Mouse (Mus musculus) hematopoietic stem cell, adult 5-6 weeks (primary cell): Measurements from ENCODE around the gene Ccdc107. TPM values are rescaled to one million over a fixed set of nuclear protein-coding genes. Genes with fewer than 3 reads are reported as not detected.

Experiments used
- ATAC-seq, 2 experiments: fragments of 125-278 bp in 1 of 2; replicated peaks in 1 of 2; 2 replicates each; pipeline ENCODE4 v1.8.0; 2016 to 2017; ENCODE audit warnings: inconsistent platforms in 2 of 2, mild to moderate bottlenecking in 2 of 2, moderate number of reproducible peaks in 2 of 2, low read depth in 1 of 2, moderate TSS enrichment in 1 of 2; ENCODE audit not compliant: low FRiP score in 2 of 2, poor library complexity in 2 of 2, severe bottlenecking in 2 of 2, insufficient read depth in 1 of 2, low TSS enrichment in 1 of 2
- total RNA-seq: library from RNA; stranded (forward); fragments of 172-1452, 232-1000 nt; gene quantifications from 2 replicates; pipeline ENCODE4 v1.2.3, GENCODE M21; 2017

Gene Ccdc107
- 45.7 and 55.6 TPM in 2 replicates for total RNA-seq

DNA sequence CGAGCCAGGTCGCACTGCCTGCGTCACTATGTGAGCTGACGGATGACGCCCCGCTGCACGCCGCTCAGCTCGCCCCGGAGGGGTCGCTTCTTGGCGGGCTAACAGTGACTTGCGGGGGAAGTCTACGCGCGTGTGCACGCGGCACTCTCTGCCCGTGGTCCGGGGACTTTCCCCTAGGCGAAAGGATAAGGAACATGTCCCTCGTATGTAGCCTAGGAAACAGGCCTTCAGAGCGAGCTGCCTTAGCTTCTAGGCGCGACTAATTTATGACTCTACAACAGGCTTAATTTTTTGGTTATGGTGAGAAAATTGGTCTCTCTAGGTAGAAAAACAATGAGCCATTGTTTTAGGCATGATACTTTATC is at the start of gene Ccdc107:
TSS of gene Ccdc107 (plus strand) at position 80 of the 365 bp plus-strand sequence.
- ATAC-seq: peak; percentile 93 to 95

DNA sequence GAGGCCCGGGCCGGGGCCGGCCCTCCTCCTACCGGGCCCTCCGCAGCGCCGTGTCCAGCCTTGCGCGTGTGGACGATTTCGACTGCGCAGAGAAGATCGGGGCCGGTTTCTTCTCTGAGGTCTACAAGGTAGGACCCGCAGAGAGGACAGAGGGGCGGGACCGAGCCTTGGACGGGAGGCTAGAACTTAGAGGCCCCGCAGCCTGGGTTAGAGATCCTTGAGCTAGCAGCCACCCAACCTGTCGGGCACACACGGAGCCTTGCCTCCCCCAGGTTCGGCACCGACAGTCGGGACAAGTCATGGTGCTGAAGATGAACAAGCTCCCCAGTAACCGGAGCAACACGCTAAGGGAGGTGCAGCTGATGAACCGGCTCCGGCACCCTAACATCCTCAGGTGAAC is 49.2 kb upstream of the Ccdc107 start:
- ATAC-seq: no peak

DNA sequence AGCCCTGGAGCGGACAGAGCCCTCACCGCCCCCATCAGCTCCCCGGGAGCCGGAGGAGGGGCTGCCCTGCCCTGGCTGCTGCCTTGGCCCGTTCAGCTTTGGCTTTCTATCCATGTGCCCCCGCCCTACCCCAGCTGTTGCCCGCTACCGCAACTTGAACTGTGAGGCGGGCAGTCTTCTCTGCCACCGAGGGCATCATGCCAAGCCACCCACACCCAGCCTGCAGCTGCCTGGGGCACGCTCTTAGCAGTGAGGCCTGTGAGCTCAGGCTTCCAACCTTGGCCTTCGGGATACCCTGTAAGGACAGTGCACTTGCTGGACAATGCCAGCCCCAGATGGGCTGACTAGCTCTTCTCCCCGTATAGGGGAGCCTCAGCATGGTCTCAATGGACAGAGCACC is 45.4 kb upstream of the Ccdc107 start:
- ATAC-seq: no peak

DNA sequence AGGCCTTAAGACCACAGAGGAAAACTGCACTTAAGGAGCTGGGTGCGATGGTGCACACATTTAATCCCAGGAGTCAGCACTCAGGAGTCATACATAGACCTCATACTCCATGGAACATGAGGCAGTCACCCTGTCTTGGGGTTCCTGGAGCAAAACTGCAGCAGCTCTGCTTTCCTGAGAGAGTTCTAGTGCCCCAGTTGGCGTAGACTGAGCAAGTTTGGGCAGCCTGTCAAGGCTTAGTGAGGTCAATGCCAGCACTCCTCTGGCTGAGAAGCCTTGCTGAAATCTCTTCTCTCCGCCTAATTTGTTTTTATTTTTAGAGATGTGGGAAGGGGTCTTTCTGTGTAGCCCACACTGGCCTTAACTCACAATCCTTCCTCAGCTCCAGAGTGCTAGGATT is 44.1 kb upstream of the Ccdc107 start:
- ATAC-seq: no peak

DNA sequence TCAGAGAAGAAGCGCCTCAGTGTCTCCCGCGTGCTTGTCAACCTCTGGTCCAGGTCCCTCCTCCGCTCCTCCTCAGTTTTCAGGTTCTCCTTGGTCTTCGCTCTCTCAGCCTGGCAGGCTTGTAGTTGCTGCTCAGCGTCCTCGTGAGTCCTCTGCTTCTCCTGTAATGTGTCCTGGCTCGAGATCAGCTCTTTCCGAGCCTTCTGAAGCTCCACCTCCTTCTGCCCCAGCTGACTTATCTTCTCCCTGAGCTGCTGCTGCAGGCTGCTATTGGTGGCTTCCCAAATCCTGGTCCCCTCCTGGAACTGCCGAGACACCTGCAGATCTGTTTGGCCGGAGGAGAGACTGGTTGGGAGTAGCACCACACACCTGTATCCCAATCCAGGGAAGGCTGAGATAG is 40.4 kb upstream of the Ccdc107 start:
- ATAC-seq: no peak

DNA sequence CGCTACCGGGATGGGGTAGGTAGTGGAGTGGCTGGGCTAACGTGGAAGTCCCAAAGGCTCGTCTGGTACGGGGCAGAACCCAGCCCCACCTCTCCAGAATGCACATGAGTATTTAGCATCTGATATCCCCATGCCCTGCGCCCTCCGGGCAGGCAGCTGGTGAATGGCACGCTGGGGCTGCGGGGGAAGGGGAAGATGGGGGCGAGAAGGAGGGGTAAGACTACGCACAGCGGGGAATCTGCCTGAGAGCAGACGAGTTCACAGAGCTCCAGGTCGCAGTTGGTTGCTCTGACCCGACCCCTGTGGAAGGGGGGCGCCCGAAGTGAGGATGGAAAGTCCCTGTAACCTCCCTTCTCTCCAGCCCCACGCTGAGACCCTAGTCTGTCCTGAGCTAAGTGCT is 39.3 kb upstream of the Ccdc107 start:
- ATAC-seq: no peak

DNA sequence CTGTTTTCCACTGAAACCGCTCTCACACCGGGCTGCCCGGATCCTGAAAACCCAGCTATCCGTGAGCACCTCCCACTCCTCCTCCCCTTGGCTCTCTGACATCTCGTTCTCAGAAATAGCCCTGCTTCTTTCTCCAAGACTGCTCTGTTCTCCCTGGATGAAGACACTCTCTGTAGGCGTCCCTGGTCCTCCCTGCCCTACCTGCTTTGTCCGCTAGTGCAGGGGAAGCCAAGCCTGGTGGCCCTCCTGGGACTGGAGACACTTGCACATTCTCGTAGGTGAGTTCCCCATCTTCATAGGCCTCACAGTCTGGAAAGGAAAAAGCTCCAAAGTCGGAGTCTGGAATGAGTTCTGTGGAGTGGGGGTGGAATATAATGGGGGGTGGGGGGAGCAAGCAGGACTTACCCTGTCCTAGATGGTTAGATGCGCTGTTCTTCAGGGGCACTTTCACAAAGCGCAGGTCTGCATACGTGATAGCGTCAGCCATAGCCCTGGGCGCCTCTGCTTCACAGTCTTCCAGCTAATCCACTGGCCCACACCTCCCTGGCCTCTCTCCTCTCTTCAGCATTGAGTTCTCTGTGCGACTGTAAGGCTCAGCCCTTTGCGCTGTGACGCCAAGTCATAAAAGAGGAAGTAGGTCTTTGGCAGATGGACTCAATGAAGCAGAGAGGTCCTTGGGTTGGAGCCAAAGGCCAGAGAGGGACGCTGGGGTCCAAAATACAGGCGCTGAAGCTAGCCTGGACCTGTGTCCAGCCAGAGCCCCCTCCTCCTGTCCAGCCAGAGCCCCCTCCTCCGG is 38.5 kb upstream of the Ccdc107 start, which contains the start of gene Cd72:
TSS of gene Cd72 (minus strand) at position 588 of the 796 bp plus-strand sequence.
- ATAC-seq: peak; percentile 74 to 79

DNA sequence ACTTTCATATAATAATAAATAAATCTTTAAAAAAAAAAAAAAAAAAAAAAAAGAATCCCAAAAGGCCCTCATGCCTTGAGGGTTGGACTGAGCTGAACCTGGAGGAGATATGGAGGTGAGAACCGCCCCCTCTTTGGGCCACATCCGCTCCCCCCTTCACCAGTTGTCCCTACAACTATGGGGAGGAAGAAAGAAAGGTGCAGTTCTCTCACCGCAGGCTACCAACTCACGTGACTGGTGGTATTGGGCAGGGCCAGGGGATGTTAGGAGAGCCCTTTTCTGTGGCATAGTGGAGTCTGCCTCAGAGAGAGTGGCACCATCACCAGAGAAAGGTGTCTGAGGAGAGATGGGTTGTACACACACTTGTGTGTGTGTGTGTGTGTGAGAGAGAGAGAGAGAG is 36.2 kb upstream of the Ccdc107 start:
- peak; percentile 46 to 52 for ATAC-seq

DNA sequence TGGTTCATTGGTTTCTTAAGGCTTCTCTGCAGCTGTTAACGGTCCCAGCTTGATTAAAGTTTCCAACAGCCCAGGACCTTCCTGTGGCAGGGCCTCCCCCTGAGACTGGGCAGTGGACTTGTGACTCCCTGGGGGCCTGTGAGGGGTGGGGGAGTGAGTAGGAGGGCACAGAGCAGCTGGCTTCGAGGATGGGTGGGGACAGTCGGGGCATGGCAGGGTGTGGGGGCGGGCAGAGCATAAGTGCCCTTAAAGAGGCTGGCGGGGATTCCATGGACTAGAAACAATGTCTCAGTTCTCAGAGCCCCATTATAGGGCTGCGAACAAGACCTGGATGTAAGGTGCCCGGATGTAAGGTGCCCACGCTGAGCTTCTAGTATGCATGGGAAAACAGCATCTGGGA is 35.6 kb upstream of the Ccdc107 start:
- no peak; a peak in 1 of 4 replicates for ATAC-seq

DNA sequence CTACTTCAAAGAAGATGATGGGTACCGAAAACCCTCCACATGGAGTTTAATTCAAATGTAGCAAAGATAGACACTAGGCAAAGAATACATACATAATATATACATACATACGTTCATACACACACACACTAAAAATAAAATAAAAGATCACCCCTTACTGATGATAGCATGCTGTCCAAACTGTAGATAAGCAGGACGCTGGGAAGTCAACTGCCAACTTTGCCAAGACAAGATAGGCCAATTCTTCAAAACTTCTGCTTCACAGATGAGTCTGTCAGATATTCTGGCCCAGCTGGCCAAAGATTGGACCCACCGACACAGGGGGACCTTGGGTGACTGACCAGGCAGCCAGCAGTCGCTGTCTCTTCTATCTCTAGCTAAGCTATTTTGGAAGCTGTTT is 29.6 kb upstream of the Ccdc107 start:
- ATAC-seq: no peak

DNA sequence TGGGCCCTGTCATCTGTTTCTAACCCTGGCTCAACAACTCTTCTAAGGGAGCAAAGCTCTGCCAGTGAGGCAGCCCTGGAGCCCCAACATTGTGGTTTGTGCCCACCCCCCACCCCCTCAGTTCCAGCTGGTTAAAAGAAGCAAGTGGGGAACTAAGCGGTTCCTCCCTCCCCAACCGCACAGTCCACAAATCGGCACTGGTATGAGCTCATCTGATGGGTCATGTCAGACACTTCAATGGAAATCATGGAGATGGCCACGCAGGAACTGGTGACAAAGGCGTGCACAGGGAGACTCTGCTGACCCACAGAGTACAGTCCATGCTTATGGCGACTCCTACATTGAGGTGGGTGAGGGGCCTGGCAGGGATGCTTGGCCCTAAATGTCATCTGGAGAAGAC is 26.8 kb upstream of the Ccdc107 start:
- peak; percentile 25 to 49; a peak in 3 of 4 replicates for ATAC-seq

DNA sequence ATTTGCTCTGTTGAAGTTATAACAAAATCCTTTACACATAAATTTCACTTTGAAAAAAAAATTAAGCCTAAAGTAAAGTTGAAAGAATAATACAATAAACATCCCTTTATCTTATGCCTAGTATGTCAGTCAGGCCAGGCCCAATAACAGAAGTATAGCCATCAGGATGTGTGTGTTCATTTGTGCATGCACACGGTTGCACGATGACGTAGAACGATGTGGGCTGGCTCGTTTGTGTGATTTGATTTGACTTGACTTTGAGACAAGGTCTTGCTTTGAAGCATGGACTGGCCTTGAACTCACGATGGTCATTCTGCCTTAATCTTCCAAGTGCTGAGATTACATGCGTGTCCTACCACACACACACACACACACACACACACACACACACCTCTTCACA is 25.8 kb upstream of the Ccdc107 start:
- ATAC-seq: no peak

DNA sequence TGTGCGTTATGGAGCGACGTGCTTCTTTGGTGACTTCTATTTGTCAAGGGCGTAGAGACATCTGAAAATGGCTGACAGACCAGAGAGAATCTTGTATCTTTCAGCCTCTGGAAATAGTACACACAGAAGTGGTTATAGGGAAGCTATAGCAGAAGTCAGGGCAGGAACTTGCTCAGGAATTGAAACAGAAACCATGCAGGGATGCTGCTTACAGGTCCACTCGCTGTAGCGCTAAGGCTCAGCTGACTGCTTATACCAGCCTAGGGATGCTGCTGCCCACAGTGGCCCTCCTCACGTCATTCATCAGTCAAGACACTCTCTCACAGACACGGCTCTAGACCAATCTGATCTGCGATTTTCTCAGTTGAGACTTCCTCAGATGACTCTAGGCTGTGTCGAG is 22.4 kb upstream of the Ccdc107 start:
- ATAC-seq: no peak

DNA sequence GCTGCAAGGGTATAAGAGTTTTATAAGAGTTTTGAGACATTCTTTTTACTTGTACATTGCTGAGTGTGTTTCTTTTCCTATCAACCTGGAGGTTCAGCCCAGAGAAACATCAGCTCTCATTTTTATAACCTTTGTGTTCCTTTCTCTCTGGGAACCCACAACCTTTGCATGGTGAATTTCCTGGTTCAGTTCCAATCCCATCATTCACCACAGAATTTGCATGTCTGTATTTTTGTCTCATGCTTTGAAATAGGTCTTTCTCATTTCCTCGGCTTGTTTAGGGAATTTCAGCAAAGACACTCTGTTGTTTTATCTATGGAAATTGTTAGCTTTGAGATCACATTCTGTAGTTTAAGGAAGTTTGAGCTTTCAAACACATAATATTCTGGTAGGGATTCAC is 19.1 kb upstream of the Ccdc107 start:
- ATAC-seq: no peak

DNA sequence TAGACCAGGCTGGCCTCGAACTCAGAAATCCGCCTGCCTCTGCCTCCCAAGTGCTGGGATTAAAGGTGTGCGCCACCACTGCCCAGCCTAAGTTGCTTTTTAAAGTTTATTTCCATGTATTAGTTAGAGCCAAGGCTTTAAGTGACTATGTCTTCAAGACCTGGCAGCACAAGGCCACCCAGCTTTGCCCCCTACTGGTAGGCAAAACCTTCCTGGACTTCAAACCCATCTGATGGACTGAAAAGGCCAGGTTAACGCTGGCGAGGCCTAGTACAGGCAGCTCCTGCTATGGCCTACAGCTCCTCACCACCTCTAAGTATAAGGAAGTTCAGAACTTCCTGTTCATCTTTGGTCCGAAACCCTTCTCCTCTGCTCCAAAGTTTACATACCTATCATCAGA is 16.1 kb upstream of the Ccdc107 start:
- peak; percentile 22 to 23; a peak in 1 of 4 replicates for ATAC-seq

DNA sequence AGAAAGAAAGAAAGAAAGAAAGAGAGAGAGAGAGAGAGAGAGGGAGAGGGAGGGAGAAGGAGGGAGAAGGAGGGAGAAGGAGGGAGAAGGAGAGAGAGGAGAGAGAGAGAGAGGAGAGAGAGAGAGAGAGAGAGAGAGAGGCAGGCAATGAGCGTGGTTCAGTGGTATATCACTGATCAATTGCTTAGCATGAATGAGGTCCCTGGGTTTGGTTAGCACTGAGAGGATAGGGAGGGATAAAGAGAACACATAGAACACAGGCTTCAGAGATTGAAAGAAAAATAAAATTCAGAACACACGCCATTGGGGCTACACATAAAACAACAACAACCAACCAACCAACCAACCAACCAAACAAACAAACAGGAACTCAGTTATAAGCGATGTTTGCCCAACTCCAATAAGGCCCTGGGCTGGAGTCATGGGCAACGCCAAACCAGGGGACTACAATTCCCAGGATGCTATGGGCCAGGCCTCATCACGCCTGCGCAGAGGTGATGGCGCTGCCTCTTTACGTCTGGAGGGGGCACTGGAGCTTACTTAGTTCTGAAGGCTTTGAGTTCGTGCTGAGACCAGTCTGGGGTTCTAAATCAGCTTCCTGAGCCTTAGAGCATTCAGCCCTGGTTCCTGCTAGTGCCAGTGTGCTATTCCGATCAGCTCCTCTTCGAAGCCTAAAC is 14.7 kb upstream of the Ccdc107 start:
- ATAC-seq: peak; percentile 88 to 96

DNA sequence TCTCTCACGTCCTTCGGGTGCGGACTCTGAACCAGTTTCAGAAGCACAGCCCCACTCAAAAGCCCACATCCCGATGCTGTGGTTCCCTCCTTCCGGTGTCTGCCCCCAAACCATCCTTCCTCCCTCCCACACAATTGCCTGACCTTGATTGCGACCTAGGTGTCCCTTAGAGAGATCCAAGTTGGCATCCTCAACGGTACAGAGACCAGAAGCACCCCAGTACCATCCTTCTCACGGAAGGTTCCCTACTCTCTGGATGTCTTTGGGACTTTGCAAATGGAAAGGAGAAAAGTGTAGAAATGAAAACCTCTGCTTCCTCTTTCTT is 14.2 kb upstream of the Ccdc107 start:
- peak in 1 of 2 experiments; percentile 24; a peak in 1 of 4 replicates for ATAC-seq

DNA sequence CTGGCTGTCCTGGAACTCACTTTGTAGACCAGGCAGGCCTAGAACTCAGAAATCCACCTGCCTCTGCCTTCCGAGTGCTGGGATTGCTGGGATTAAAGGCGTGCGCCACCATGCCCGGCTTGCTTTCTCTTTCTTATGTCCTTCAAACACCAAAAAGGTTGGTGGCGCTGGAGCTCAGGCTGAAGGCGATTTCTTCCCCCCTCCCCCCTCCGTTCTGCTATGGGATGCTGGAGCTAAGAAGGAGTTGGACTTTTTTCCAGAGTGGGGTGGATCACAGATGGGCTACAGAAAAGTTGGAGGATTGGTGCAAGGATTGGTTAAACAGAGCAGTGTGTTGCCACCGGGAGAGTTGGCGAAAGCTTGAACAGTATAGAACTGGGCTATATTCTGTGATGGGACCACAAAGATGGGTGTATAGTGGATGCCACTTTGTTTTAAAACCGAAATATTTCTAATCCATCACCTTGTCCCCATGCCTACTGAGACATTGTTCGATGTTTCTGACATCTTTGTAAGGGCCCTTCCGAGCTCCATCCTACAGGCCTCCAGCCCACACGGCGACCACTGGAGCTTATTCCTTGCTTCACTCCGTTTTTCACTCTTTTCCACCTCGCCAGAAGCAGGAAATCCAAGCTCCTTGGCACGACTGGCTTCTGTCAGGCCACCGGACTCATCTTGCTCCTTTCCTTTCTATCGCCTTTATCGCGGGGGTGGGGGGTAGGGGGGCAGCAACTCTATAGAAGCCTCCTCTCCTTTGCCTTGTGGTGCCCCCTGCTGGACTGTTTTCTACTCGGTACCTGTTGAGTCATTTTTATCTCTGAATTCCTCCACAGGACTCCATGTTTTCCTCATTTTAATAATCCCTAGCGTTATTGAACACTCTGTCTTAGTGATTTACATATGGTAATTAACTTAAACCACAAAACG is 13.5 kb upstream of the Ccdc107 start:
- ATAC-seq: no peak; a peak in 1 of 4 replicates
